Mouse (Mus musculus) heart, postnatal 10 days (tissue): ENCODE results near the gene Fam107b. TPM values are rescaled to one million over a fixed set of nuclear protein-coding genes. Genes with fewer than 3 reads are reported as not detected.

Source experiments
- DNase-seq, 2 experiments: peaks; one replicate each; pipeline ENCODE4 v3.0.0; 2021
- intact Hi-C: fragments of 180-260 bp; cut with DNase I; formaldehyde crosslinking; loops from one replicate; pipeline ENCODE4 v1.15.1; 2025
- total RNA-seq, 2 experiments: library from RNA; stranded (reverse); gene quantifications; 2 replicates each; pipeline ENCODE4 v1.2.3; 2021

Gene Fam107b
- total RNA-seq: 10 to 100 TPM; 20.7 to 23.9 TPM

- intact Hi-C loops: no loop called here
- DNase-seq: no peak
These were observed at the start of gene Fam107b for GRCm38 (mm10) chr2:3570186-3570585. TSS of gene Fam107b (plus strand) at chr2:3570488.

- DNase-seq: no peak
- intact Hi-C loops: no loop called here
These were observed 47.7 kb upstream of the Fam107b start for GRCm38 (mm10) chr2:3522558-3522957.

GRCm38 (mm10) chr2:3526288-3526687 is 44.0 kb upstream of the Fam107b start:
- no peak for DNase-seq
- intact Hi-C loops: no loop called here

GRCm38 (mm10) chr2:3541307-3542079 is 28.8 kb upstream of the Fam107b start:
- DNase-seq: no peak
- intact Hi-C loops: loop anchor here (10.0 kb wide), 1 partner anchor 953 kb away; no protein-coding TSS in a partner anchor

GRCm38 (mm10) chr2:3546055-3546454 is 24.2 kb upstream of the Fam107b start:
- DNase-seq: no peak
- intact Hi-C loops: loop anchor here (1.0 to 10.0 kb wide), 4 partner anchors 166 to 949 kb away; no protein-coding TSS in a partner anchor

GRCm38 (mm10) chr2:3546588-3546987 is 23.7 kb upstream of the Fam107b start:
- intact Hi-C loops: loop anchor here (1.0 to 10.0 kb wide), 4 partner anchors 166 to 948 kb away; no protein-coding TSS in a partner anchor
- DNase-seq: peak; percentile 55 to 60

GRCm38 (mm10) chr2:3570606-3571005 is 318 bp downstream of the Fam107b start:
- no peak for DNase-seq
- intact Hi-C loops: no loop called here

- no peak for DNase-seq
- intact Hi-C loops: no loop called here
These were observed 3.6 kb downstream of the Fam107b start for GRCm38 (mm10) chr2:3573883-3574282.

GRCm38 (mm10) chr2:3575140-3575539 is 4.9 kb downstream of the Fam107b start:
- intact Hi-C loops: no loop called here
- DNase-seq: no peak

- intact Hi-C loops: no loop called here
- DNase-seq: no peak
These were observed 6.1 kb downstream of the Fam107b start for GRCm38 (mm10) chr2:3576346-3576745.

GRCm38 (mm10) chr2:3577216-3577615 is 6.9 kb downstream of the Fam107b start:
- DNase-seq: no peak
- intact Hi-C loops: no loop called here

GRCm38 (mm10) chr2:3578180-3578902 is 8.1 kb downstream of the Fam107b start:
- intact Hi-C loops: no loop called here
- no peak for DNase-seq

- intact Hi-C loops: no loop called here
- no peak for DNase-seq
These were observed 9.1 kb downstream of the Fam107b start for GRCm38 (mm10) chr2:3579316-3579902.

GRCm38 (mm10) chr2:3582830-3583229 is 12.5 kb downstream of the Fam107b start:
- intact Hi-C loops: no loop called here
- no peak for DNase-seq

- DNase-seq: no peak
- intact Hi-C loops: no loop called here
These were observed 15.0 kb downstream of the Fam107b start for GRCm38 (mm10) chr2:3585231-3585783.

GRCm38 (mm10) chr2:3590086-3590915 is 20.0 kb downstream of the Fam107b start:
- intact Hi-C loops: no loop called here
- DNase-seq: no peak

GRCm38 (mm10) chr2:3590916-3591197 is 20.6 kb downstream of the Fam107b start:
- DNase-seq: no peak
- intact Hi-C loops: no loop called here

GRCm38 (mm10) chr2:3594663-3595318 is 24.5 kb downstream of the Fam107b start:
- DNase-seq: no peak
- intact Hi-C loops: no loop called here

- no peak for DNase-seq
- intact Hi-C loops: no loop called here
These were observed 30.1 kb downstream of the Fam107b start for GRCm38 (mm10) chr2:3600421-3600820.

GRCm38 (mm10) chr2:3602599-3602998 is 32.3 kb downstream of the Fam107b start:
- intact Hi-C loops: no loop called here
- DNase-seq: no peak
